In genomic region chr2:91264711-91265681, GRCm38 (mm10) we compare ENCODE assay signal across 1 mouse cellular context.
TF ChIP-seq lines count a peak whose summit lies in the region.

TSS of gene Arfgap2 (plus strand) at chr2:91264974.

TF ChIP-seq in CH12.LX, 34 proteins besides CTCF, POLR2A, EP300 and RAD21 (continued from another document):
- TF ChIP-seq SIN3A (IDR thresholded peaks at IDR 0.05; ENCODE audit: low read length) (peak; percentile 89), MAZ (IDR thresholded peaks at IDR 0.05; ENCODE audit: low read depth, low read length) (no peak), IRF4 (IDR thresholded peaks at IDR 0.05; ENCODE audit: low read depth, low read length) (no peak; the same call in 1 of the 2 replicates), ZKSCAN1 (IDR thresholded peaks at IDR 0.05; ENCODE audit: borderline replicate concordance, low read depth, low read length) (no peak), ZNF384 (IDR thresholded peaks at IDR 0.05; ENCODE audit: low read depth, low read length) (no peak), POLR2AphosphoS2 (IDR thresholded peaks at IDR 0.05; ENCODE audit: low read depth, low read length) (peak; percentile 85), KAT2A (IDR thresholded peaks at IDR 0.05; ENCODE audit: insufficient replicate concordance, low read length) (no peak), BHLHE40 (IDR thresholded peaks at IDR 0.05; ENCODE audit: low read depth, low read length) (peak; percentile 52; the same call in 1 of the 2 replicates), NRF1 (IDR thresholded peaks at IDR 0.05; ENCODE audit: low read depth, low read length) (peak; percentile 71), CHD1 (IDR thresholded peaks at IDR 0.05; ENCODE audit: low read depth, low read length) (0 out of 2 replicates have a peak, but pooled peaks have one; percentile 38)
